Mouse (Mus musculus) megakaryocyte, embryonic 14.5 days (primary cell): Measurements from ENCODE around the gene Hist1h2bh.

Experiments
- FLI1 ChIP-seq: IDR thresholded peaks from 2 replicates; pipeline ENCODE4 v1.6.1; 2012; ENCODE audit warnings: low read length, inconsistent platforms, mixed read lengths
- GATA1 ChIP-seq: IDR thresholded peaks from 3 replicates; pipeline ENCODE4 v1.6.1; 2012; ENCODE audit warnings: mixed read lengths, low read length, inconsistent platforms, borderline replicate concordance

GRCm38 (mm10) chr13:23584331-23584730 is 41.1 kb upstream of the Hist1h2bh start:
- no peak for TF ChIP-seq GATA1
- TF ChIP-seq FLI1: no peak
